ENCODE assay signal across 8 mouse cellular contexts in genomic region chr16:4880136-4880825, GRCm38 (mm10). TPM values are rescaled to one million over a fixed set of nuclear protein-coding genes. Genes with fewer than 3 reads are reported as not detected.
DNase-seq lines count a peak whose midpoint lies in the region; ATAC-seq and TF ChIP-seq lines count a peak whose summit lies in the region.

Gene Ubald1 (minus strand): TSS chr16:4880315.

- DNase-seq in 3134 (ENCODE audit: extremely low read depth, insufficient read length, low spot score) = peak; percentile 99
- peak; percentile 97 to 98 for DNase-seq in adrenal gland, postnatal 36 days
- DNase-seq in heart, adult 18-20 months = peak; percentile 97 to 99
- peak; percentile 99 for DNase-seq in kidney, adult 2 months
- peak; percentile 93 to 98 for DNase-seq in spleen, adult 2 months (ENCODE audit: low read depth in 1 of 2, low spot score in 2 of 2)

- peak within 1 kb of the TSS; percentile 96 for H3K9ac ChIP-seq in embryonic facial prominence, embryonic 13.5 days
- H3K9ac ChIP-seq in limb, embryonic 12.5 days (replicated peaks) = peak within 1 kb of the TSS; percentile 86
- H3K9ac ChIP-seq in midbrain, embryonic 15.5 days = peak within 1 kb of the TSS; percentile 79

- H3K27ac ChIP-seq in embryonic facial prominence, embryonic 13.5 days = peak within 1 kb of the TSS; percentile 100
- H3K27ac ChIP-seq in kidney, adult 2 months (ENCODE audit: insufficient read depth, low read depth, low read length) = peak within 1 kb of the TSS; percentile 99
- peak within 1 kb of the TSS; percentile 99 for H3K27ac ChIP-seq in limb, embryonic 12.5 days
- H3K27ac ChIP-seq in midbrain, embryonic 15.5 days = peak within 1 kb of the TSS; percentile 99
- peak within 1 kb of the TSS; percentile 99 for H3K27ac ChIP-seq in spleen, adult 2 months (ENCODE audit: insufficient read depth, low read length)

- H3K4me3 ChIP-seq in embryonic facial prominence, embryonic 13.5 days = peak within 1 kb of the TSS; percentile 83
- H3K4me3 ChIP-seq in kidney, adult 2 months (ENCODE audit: insufficient read depth, low read depth, low read length) = peak within 1 kb of the TSS; percentile 81
- H3K4me3 ChIP-seq in limb, embryonic 12.5 days (replicated peaks) = peak within 1 kb of the TSS; percentile 90
- H3K4me3 ChIP-seq in midbrain, embryonic 15.5 days = peak within 1 kb of the TSS; percentile 93
- peak within 1 kb of the TSS; percentile 96 for H3K4me3 ChIP-seq in spleen, adult 2 months (ENCODE audit: extremely low read depth, insufficient read depth, insufficient read length)

- TF ChIP-seq CTCF in kidney, adult 2 months (conservative IDR thresholded peaks at IDR 0.05; ENCODE audit: insufficient read depth, insufficient read length, low read depth, low read length) = no peak
- TF ChIP-seq CTCF in spleen, adult 2 months (IDR thresholded peaks at IDR 0.05; ENCODE audit: extremely low read depth, insufficient read depth, insufficient read length, insufficient replicate concordance) = no peak

- peak; percentile 82 for TF ChIP-seq POLR2A in kidney, adult 2 months (IDR thresholded peaks at IDR 0.05; ENCODE audit: low read depth, low read length)
- peak; percentile 76 for TF ChIP-seq POLR2A in spleen, adult 2 months (IDR thresholded peaks at IDR 0.05; ENCODE audit: low read depth, low read length)

- ATAC-seq in embryonic facial prominence, embryonic 13.5 days (ENCODE audit: insufficient number of reproducible peaks, insufficient read depth, low FRiP score, low TSS enrichment, low read depth) = peak; percentile 87
- peak; percentile 87 for ATAC-seq in limb, embryonic 12.5 days (ENCODE audit: insufficient number of reproducible peaks, insufficient read depth, low FRiP score, low TSS enrichment, low read depth)
- ATAC-seq in midbrain, embryonic 15.5 days (replicated peaks) = peak; percentile 89

- peaks cover 12% of the 10 kb centered on the region for H3K36me3 ChIP-seq in embryonic facial prominence, embryonic 13.5 days
- no peaks in the 10 kb centered on the region for H3K36me3 ChIP-seq in kidney, adult 2 months (ENCODE audit: control insufficient read depth, insufficient read depth, low read length)
- peaks cover 17% of the 10 kb centered on the region for H3K36me3 ChIP-seq in limb, embryonic 12.5 days
- H3K36me3 ChIP-seq in midbrain, embryonic 15.5 days (replicated peaks) = no peaks in the 10 kb centered on the region; the same call in 1 of the 2 replicates
- H3K36me3 ChIP-seq in spleen, adult 2 months (ENCODE audit: control insufficient read depth, insufficient read depth, low read length) = peaks cover 8% of the 10 kb centered on the region; the same call in 1 of the 2 replicates

- H3K4me1 ChIP-seq in embryonic facial prominence, embryonic 13.5 days = peaks cover 41% of the 10 kb centered on the region
- peaks cover 23% of the 10 kb centered on the region for H3K4me1 ChIP-seq in kidney, adult 2 months (ENCODE audit: control insufficient read depth, insufficient read depth, low read length)
- peaks cover 25% of the 10 kb centered on the region for H3K4me1 ChIP-seq in limb, embryonic 12.5 days (replicated peaks)
- H3K4me1 ChIP-seq in midbrain, embryonic 15.5 days = peaks cover 47% of the 10 kb centered on the region
- peaks cover 14% of the 10 kb centered on the region; the same call in 1 of the 2 replicates for H3K4me1 ChIP-seq in spleen, adult 2 months (ENCODE audit: control insufficient read depth, insufficient read depth, insufficient read length)

- H3K27me3 ChIP-seq in embryonic facial prominence, embryonic 13.5 days = no peaks in the 10 kb centered on the region
- no peaks in the 10 kb centered on the region for H3K27me3 ChIP-seq in kidney, adult 2 months (replicated peaks; ENCODE audit: control insufficient read depth, insufficient read depth, low read length)
- H3K27me3 ChIP-seq in limb, embryonic 12.5 days = no peaks in the 10 kb centered on the region
- H3K27me3 ChIP-seq in midbrain, embryonic 15.5 days (replicated peaks) = no peaks in the 10 kb centered on the region
- H3K27me3 ChIP-seq in spleen, adult 2 months (ENCODE audit: control insufficient read depth, insufficient read depth, low read length) = no peaks in the 10 kb centered on the region

- under 1% methylated on average over 48 of the region's 48 CpGs for WGBS in embryonic facial prominence, embryonic 13.5 days
- under 1% methylated on average over 48 of the region's 48 CpGs for WGBS in kidney, adult 2 months
- WGBS in limb, embryonic 12.5 days = under 1% methylated on average over 48 of the region's 48 CpGs
- WGBS in midbrain, embryonic 15.5 days = under 1% methylated on average over 48 of the region's 48 CpGs
- WGBS in spleen, adult 2 months = under 1% methylated on average over 48 of the region's 48 CpGs

- H3K4me2 ChIP-seq in embryonic facial prominence, embryonic 13.5 days = peak within 1 kb of the TSS; percentile 68
- peak within 1 kb of the TSS; percentile 88 for H3K4me2 ChIP-seq in limb, embryonic 12.5 days
- peak within 1 kb of the TSS; percentile 70 for H3K4me2 ChIP-seq in midbrain, embryonic 15.5 days

- no peaks in the 10 kb centered on the region for H3K9me3 ChIP-seq in embryonic facial prominence, embryonic 13.5 days
- no peaks in the 10 kb centered on the region for H3K9me3 ChIP-seq in limb, embryonic 12.5 days
- no peaks in the 10 kb centered on the region for H3K9me3 ChIP-seq in midbrain, embryonic 15.5 days

RNA-seq across cellular contexts. Expression of gene Ubald1, which starts in this region (rescaled TPM):
- 10 to 100 TPM; 29.2 to 36.1 TPM for total RNA-seq in adrenal gland, postnatal 36 days (2021)
- polyA plus RNA-seq in embryonic facial prominence, embryonic 13.5 days (2015; fragmentation: Nextera tagmentation; extraction: Ambion mirVana) = 40.2 and 41.5 TPM in 2 replicates
- 10 to 100 TPM; 14.3 to 19.7 TPM for total RNA-seq in heart, adult 18-20 months (2021)
- polyA plus RNA-seq in kidney, adult 2 months (2012; rRNA removed) = 38.4 and 39.2 TPM in 2 replicates
- 31.5 and 35.3 TPM in 2 replicates for polyA plus RNA-seq in limb, embryonic 12.5 days (2016; fragmentation: Nextera tagmentation; extraction: Ambion mirVana)
- 58.2 and 58.7 TPM in 2 replicates for polyA plus RNA-seq in midbrain, embryonic 15.5 days (2015; fragmentation: Nextera tagmentation; extraction: Ambion mirVana)
- polyA plus RNA-seq in spleen, adult 2 months (2012; rRNA removed) = 65.6 and 67.6 TPM in 2 replicates

Comparison
In these comparisons a context has a peak if more than half of its experiments do, and no peak if none do; other contexts are left out.
1. Peak in every context shown above with its lines: DNase-seq, ATAC-seq, H3K4me3 ChIP-seq and H3K27ac ChIP-seq.